Mouse (Mus musculus): Measurements from ENCODE around the gene Gm17720. TPM values are rescaled to one million over a fixed set of nuclear protein-coding genes. Genes with fewer than 3 reads are reported as not detected.
A peak's percentile ranks its signal among the peaks of the same experiment; 100 is the strongest.

Gene Gm17720
- not detected in 2 replicates for polyA plus RNA-seq (2015; fragmentation: Nextera tagmentation; extraction: Ambion mirVana)

DNA sequence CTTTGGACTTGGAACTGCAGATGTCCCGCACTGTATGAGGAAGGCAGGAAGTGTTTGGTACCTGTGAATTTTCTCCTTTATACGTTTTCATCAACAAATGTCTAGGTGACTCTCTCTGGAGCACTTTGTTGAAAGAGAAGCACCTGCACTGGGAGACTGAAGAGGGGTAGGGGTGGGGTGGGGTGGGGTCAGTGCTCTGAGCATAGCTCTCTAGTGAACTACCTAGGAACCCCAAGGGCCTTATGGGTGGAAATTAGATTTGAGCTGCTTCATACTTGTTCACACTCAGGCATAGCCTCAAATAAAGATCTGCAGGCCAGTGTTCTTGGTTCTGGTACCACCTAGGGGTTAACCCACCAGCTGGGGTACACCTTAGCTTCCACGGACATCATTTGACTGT lies at the start of gene Gm17720:
Gm17720 (minus strand) TSS at position 101 of the 400 bp plus-strand sequence.
- Histone ChIP-seq H3K27me3 (ENCODE audit: insufficient read depth, low read length) (no peaks in the 10 kb centered on the region), H3K4me2 (replicated peaks; ENCODE audit: low read depth, low read length) (no peak within 1 kb of the TSS), H3K9ac (replicated peaks; ENCODE audit: low read length) (no peak within 1 kb of the TSS), H3K36me3 (ENCODE audit: insufficient read depth, low read length) (no peaks in the 10 kb centered on the region), H3K4me3 (ENCODE audit: low read length) (no peak within 1 kb of the TSS), H3K27ac (ENCODE audit: low read length) (no peak within 1 kb of the TSS), H3K9me3 (ENCODE audit: low read length) (no peaks in the 10 kb centered on the region), H3K4me1 (ENCODE audit: insufficient read depth, low read length) (no peaks in the 10 kb centered on the region)
- ATAC-seq (ENCODE audit: low FRiP score, low TSS enrichment) = no peak
- WGBS = 89% methylated on average over 3 of the region's 3 CpGs

DNA sequence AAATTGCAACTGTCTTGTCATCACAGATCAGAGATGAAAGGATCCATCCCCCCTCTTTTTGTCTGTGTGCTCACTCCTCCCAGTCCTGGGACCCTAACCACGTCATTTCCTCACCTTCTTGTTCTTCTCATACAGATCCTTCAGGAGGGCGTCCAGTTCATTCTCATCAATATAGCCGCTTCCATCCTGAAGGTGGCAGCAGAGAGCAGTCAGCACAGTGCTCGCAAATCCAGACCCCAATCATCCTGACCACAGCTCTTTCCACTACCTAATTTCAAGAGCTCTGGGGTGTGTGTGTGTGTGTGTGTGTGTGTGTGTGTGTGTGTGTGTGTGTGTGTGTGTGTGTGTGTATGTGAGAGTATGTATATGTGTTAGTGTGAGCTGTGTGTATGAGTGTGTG lies 43.0 kb upstream of the Gm17720 start:
- no peaks in the 10 kb centered on the region for H3K36me3 ChIP-seq (ENCODE audit: insufficient read depth, low read length)
- WGBS = 2% methylated on average over 4 of the region's 4 CpGs
- no peak overlapping the region for H3K4me2 ChIP-seq (replicated peaks; ENCODE audit: low read depth, low read length)
- H3K9ac ChIP-seq (replicated peaks; ENCODE audit: low read length) = no peak overlapping the region
- H3K9me3 ChIP-seq (ENCODE audit: low read length) = no peaks in the 10 kb centered on the region
- H3K27ac ChIP-seq (ENCODE audit: low read length) = no peak overlapping the region
- H3K27me3 ChIP-seq (ENCODE audit: insufficient read depth, low read length) = no peaks in the 10 kb centered on the region
- H3K4me1 ChIP-seq (ENCODE audit: insufficient read depth, low read length) = no peaks in the 10 kb centered on the region
- ATAC-seq (ENCODE audit: low FRiP score, low TSS enrichment) = 0 out of 2 replicates have a peak, but pooled peaks have one; percentile 49
- no peak overlapping the region for H3K4me3 ChIP-seq (ENCODE audit: low read length)

DNA sequence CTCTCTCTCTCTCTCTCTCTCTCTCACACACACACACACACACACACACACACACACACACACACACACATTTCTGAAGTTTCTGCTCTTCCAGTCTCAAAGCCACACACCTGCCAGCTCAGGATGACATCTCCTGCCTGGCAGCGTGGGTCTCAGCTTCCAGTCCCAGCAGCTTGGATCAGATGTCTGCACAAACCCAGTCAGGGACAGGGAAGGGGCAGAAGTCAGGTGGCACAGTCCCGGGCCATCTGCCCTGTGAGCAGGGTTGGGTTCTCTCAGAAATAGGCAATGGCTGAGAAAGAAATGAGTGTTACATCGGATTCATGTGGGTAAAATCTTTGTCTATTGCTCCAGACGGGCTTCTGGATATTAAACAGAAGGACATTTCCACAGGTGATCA lies 38.2 kb upstream of the Gm17720 start:
- H3K9me3 ChIP-seq (ENCODE audit: low read length) = no peaks in the 10 kb centered on the region
- no peak overlapping the region for H3K4me3 ChIP-seq (ENCODE audit: low read length)
- WGBS = 43% methylated on average over 4 of the region's 4 CpGs
- no peak for ATAC-seq (ENCODE audit: low FRiP score, low TSS enrichment)
- H3K27me3 ChIP-seq (ENCODE audit: insufficient read depth, low read length) = no peaks in the 10 kb centered on the region
- H3K27ac ChIP-seq (ENCODE audit: low read length) = no peak overlapping the region
- no peak overlapping the region for H3K9ac ChIP-seq (replicated peaks; ENCODE audit: low read length)
- H3K4me2 ChIP-seq (replicated peaks; ENCODE audit: low read depth, low read length) = no peak overlapping the region
- H3K4me1 ChIP-seq (ENCODE audit: insufficient read depth, low read length) = no peaks in the 10 kb centered on the region
- no peaks in the 10 kb centered on the region for H3K36me3 ChIP-seq (ENCODE audit: insufficient read depth, low read length)

DNA sequence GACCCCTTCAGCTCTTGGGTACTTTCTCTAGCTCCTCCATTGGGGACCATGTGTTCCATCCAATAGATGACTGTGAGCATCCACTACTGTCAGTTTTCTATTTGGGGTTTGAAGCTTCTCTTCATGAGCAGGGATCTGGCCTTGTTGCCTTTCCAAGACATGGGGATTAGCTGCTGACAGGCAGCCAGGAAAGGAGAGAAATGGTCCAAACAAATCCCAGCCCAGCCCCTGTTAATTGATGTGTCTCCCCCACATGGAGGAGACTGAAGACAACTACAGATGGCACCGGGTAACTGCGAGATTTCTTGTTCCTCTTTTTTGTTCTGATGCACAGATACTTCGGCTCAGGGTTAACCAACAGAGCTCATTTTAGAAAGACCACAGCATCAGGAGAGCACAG lies 37.6 kb upstream of the Gm17720 start:
- no peaks in the 10 kb centered on the region for H3K36me3 ChIP-seq (ENCODE audit: insufficient read depth, low read length)
- ATAC-seq (ENCODE audit: low FRiP score, low TSS enrichment) = no peak
- no peak overlapping the region for H3K9ac ChIP-seq (replicated peaks; ENCODE audit: low read length)
- no peaks in the 10 kb centered on the region for H3K9me3 ChIP-seq (ENCODE audit: low read length)
- H3K4me2 ChIP-seq (replicated peaks; ENCODE audit: low read depth, low read length) = no peak overlapping the region
- no peak overlapping the region for H3K27ac ChIP-seq (ENCODE audit: low read length)
- H3K27me3 ChIP-seq (ENCODE audit: insufficient read depth, low read length) = no peaks in the 10 kb centered on the region
- no peak overlapping the region for H3K4me3 ChIP-seq (ENCODE audit: low read length)
- WGBS = 69% methylated on average over 3 of the region's 3 CpGs
- H3K4me1 ChIP-seq (ENCODE audit: insufficient read depth, low read length) = no peaks in the 10 kb centered on the region

DNA sequence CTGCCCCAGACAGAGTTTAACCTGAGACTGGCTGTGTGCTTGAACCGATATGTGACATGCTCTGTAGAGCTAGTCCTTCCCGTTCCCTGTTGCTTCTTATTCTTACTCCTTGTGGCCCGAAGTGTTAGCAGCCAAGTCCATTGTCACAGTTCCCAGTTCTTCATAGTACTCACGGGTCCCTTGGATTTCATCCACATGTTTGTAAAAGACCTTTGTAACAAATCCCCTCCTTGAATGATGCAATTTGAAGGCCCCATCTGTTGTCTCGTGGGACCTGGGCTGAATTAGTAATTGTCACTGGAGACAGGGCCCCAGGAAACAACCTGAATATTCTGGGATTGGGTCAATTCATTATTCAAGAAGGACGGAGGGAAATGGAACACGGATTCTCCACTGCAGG lies 33.0 kb upstream of the Gm17720 start:
- 85% methylated on average over 7 of the region's 7 CpGs for WGBS
- no peak overlapping the region for H3K4me3 ChIP-seq (ENCODE audit: low read length)

DNA sequence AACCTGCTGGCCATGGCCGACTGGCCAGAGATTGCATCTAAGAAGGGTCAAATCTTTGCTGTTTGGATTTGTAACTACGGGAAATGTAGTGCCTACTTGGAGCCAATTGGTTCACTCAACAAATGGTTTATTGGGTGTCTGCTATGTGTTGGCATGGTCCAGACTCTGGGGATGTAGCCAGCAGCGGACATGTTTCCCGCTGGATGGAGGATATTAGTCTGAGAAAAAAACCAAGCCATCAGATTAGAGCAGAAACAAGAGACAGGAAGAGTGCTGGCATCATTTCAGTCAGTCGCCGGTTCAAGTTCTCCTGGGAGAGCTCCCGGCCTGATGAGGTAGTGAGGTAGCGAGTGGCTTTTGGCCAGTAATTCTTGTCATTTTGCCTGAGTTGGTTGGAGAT lies 31.7 kb upstream of the Gm17720 start:
- H3K4me3 ChIP-seq (ENCODE audit: low read length) = no peak overlapping the region
- no peaks in the 10 kb centered on the region for H3K36me3 ChIP-seq (ENCODE audit: insufficient read depth, low read length)
- no peak overlapping the region for H3K9ac ChIP-seq (replicated peaks; ENCODE audit: low read length)
- H3K27me3 ChIP-seq (ENCODE audit: insufficient read depth, low read length) = no peaks in the 10 kb centered on the region
- no peaks in the 10 kb centered on the region for H3K9me3 ChIP-seq (ENCODE audit: low read length)
- H3K27ac ChIP-seq (ENCODE audit: low read length) = no peak overlapping the region
- WGBS = 92% methylated on average over 8 of the region's 8 CpGs
- ATAC-seq (ENCODE audit: low FRiP score, low TSS enrichment) = no peak
- H3K4me2 ChIP-seq (replicated peaks; ENCODE audit: low read depth, low read length) = no peak overlapping the region
- H3K4me1 ChIP-seq (ENCODE audit: insufficient read depth, low read length) = no peaks in the 10 kb centered on the region

More for the DNA sequence above, 33.0 kb upstream of the Gm17720 start:
- Histone ChIP-seq H3K27me3 (ENCODE audit: insufficient read depth, low read length) (no peaks in the 10 kb centered on the region), H3K27ac (ENCODE audit: low read length) (no peak overlapping the region), H3K4me1 (ENCODE audit: insufficient read depth, low read length) (no peaks in the 10 kb centered on the region), H3K9me3 (ENCODE audit: low read length) (no peaks in the 10 kb centered on the region), H3K9ac (replicated peaks; ENCODE audit: low read length) (no peak overlapping the region), H3K36me3 (ENCODE audit: insufficient read depth, low read length) (no peaks in the 10 kb centered on the region), H3K4me2 (replicated peaks; ENCODE audit: low read depth, low read length) (no peak overlapping the region)
- no peak for ATAC-seq (ENCODE audit: low FRiP score, low TSS enrichment)

DNA sequence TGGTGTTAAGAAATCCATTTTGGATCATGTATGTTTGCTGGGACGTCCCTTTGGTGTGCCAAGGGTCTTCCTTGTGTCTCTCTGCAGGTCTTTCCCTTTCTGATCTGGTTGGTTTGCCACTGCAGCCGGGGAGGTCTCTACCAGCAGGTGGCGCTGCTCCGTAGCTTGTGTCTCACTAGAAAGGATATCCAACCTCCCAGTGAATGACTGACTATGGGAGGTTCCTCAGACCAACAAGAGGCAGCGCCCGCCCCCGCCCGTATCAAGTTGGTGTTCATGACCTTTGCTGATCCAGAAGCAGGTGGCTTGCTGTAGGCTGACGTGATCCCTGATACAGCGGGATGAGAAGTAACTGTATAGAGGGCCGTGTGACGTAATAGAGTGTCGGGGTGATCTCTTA lies 28.0 kb upstream of the Gm17720 start:
- WGBS = 13% methylated on average over 13 of the region's 13 CpGs
- H3K9ac ChIP-seq (replicated peaks; ENCODE audit: low read length) = no peak overlapping the region
- ATAC-seq (ENCODE audit: low FRiP score, low TSS enrichment) = peak; percentile 49; the same call in 1 of the 2 replicates
- no peak overlapping the region for H3K4me3 ChIP-seq (ENCODE audit: low read length)
- H3K4me2 ChIP-seq (replicated peaks; ENCODE audit: low read depth, low read length) = peak overlapping the region; percentile 19; the same call in 1 of the 2 replicates
- H3K36me3 ChIP-seq (ENCODE audit: insufficient read depth, low read length) = no peaks in the 10 kb centered on the region
- no peak overlapping the region for H3K27ac ChIP-seq (ENCODE audit: low read length)
- H3K4me1 ChIP-seq (ENCODE audit: insufficient read depth, low read length) = no peaks in the 10 kb centered on the region
- no peaks in the 10 kb centered on the region for H3K27me3 ChIP-seq (ENCODE audit: insufficient read depth, low read length)
- no peaks in the 10 kb centered on the region for H3K9me3 ChIP-seq (ENCODE audit: low read length)

DNA sequence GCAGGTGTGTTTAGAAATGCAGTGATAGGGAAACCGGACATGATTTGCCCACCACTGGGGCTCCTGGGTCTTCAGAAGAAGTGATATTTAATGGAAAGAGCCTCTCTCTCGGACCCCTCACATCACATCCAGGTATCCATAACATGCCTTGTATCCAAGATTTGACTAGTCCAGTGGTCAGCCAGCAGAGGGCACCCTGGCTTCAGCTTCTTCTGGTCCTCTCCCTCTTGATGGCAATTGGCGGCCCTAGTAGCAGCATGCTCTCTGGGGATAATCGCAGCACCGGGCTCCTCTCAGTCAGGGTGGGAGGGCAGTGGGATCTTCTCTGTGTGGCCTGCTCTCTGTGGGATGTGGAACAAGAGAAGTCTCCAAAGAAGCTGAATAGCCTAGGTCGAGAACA lies 17.2 kb upstream of the Gm17720 start:
- no peaks in the 10 kb centered on the region for H3K36me3 ChIP-seq (ENCODE audit: insufficient read depth, low read length)
- no peak for ATAC-seq (ENCODE audit: low FRiP score, low TSS enrichment)
- H3K4me3 ChIP-seq (ENCODE audit: low read length) = no peak overlapping the region
- H3K4me2 ChIP-seq (replicated peaks; ENCODE audit: low read depth, low read length) = no peak overlapping the region
- WGBS = 46% methylated on average over 6 of the region's 6 CpGs
- no peak overlapping the region for H3K27ac ChIP-seq (ENCODE audit: low read length)
- H3K4me1 ChIP-seq (ENCODE audit: insufficient read depth, low read length) = no peaks in the 10 kb centered on the region
- 0 out of 2 replicates have a peak, but pooled peaks cover 2% of the 10 kb centered on the region for H3K27me3 ChIP-seq (ENCODE audit: insufficient read depth, low read length)
- peaks cover 3% of the 10 kb centered on the region; the same call in 1 of the 2 replicates for H3K9me3 ChIP-seq (ENCODE audit: low read length)
- H3K9ac ChIP-seq (replicated peaks; ENCODE audit: low read length) = no peak overlapping the region

DNA sequence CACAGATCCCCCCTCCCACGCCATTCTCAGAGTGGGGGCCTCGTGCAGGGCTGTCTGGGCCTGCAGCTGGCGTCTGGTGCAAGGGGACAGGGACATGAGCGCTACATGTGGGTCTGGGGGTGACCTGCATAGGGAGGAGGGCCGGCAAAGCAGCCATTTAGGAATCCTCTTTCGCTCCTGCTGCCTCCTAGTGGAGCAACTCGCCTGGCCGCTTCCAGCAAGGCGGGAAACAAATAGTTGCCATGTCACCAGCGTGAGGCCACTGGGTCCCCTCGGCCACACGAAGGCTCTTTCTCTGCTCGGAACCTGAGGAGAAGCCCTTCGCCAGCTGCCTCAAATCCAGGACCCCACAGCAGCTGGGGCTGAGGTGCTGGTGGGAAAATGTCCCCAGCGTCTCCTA lies 877 bp downstream of the Gm17720 start:
- no peak for ATAC-seq (ENCODE audit: low FRiP score, low TSS enrichment)
- H3K4me2 ChIP-seq (replicated peaks; ENCODE audit: low read depth, low read length) = no peak overlapping the region
- 89% methylated on average over 15 of the region's 15 CpGs for WGBS
- H3K4me1 ChIP-seq (ENCODE audit: insufficient read depth, low read length) = no peaks in the 10 kb centered on the region
- H3K9me3 ChIP-seq (ENCODE audit: low read length) = no peaks in the 10 kb centered on the region
- H3K36me3 ChIP-seq (ENCODE audit: insufficient read depth, low read length) = no peaks in the 10 kb centered on the region
- no peak overlapping the region for H3K9ac ChIP-seq (replicated peaks; ENCODE audit: low read length)
- no peak overlapping the region for H3K4me3 ChIP-seq (ENCODE audit: low read length)
- H3K27ac ChIP-seq (ENCODE audit: low read length) = no peak overlapping the region
- H3K27me3 ChIP-seq (ENCODE audit: insufficient read depth, low read length) = no peaks in the 10 kb centered on the region

DNA sequence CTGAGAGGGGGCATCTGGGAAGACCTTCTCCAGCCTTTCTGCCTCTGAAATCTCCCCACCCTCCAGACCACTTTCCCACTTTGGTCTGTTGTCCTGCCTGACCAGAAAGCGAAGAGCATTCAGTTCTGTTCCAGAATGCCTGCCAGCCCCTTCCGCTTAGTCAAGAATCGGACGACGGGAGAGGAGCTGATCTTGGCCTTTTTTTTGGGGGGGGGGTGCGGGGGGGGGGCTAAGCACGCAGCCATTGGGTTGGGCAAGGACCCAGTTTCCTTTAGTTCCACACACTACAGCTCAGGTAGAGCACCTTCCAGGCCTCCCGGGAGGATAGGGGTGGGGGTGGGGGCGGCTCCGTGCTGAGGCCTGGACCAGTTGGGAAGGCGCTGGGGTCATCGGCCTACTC lies 1.6 kb downstream of the Gm17720 start, which contains the start of gene Gm21964:
Gm21964 (plus strand) TSS at position 301 of the 400 bp plus-strand sequence.
- Histone ChIP-seq H3K27ac (ENCODE audit: low read length) (no peak within 1 kb of the TSS), H3K27me3 (ENCODE audit: insufficient read depth, low read length) (no peaks in the 10 kb centered on the region), H3K9ac (replicated peaks; ENCODE audit: low read length) (no peak within 1 kb of the TSS), H3K9me3 (ENCODE audit: low read length) (no peaks in the 10 kb centered on the region), H3K36me3 (ENCODE audit: insufficient read depth, low read length) (no peaks in the 10 kb centered on the region), H3K4me1 (ENCODE audit: insufficient read depth, low read length) (no peaks in the 10 kb centered on the region), H3K4me2 (replicated peaks; ENCODE audit: low read depth, low read length) (no peak within 1 kb of the TSS), H3K4me3 (ENCODE audit: low read length) (no peak within 1 kb of the TSS)
- 79% methylated on average over 12 of the region's 12 CpGs for WGBS
- ATAC-seq (ENCODE audit: low FRiP score, low TSS enrichment) = 0 out of 2 replicates have a peak, but pooled peaks have one; percentile 27

All from kidney, embryonic 16.5 days (tissue).